Mouse (Mus musculus) kidney, adult 2 months (tissue): ENCODE data around the gene Ctrc.

Source experiments
- CTCF ChIP-seq: fragments of 200-500 bp; conservative IDR thresholded peaks from 2 replicates; pipeline ENCODE4 v1.5.1; 2011; ENCODE audit warnings: low read depth, mild to moderate bottlenecking, control low read depth, low read length, moderate library complexity, mixed read lengths; ENCODE audit not compliant: insufficient read depth, insufficient read length
- POLR2A ChIP-seq: fragments of 200-500 bp; IDR thresholded peaks from one replicate; pipeline ENCODE4 v1.6.1; 2011; ENCODE audit warnings: low read depth, low read length, control low read depth

GRCm38 (mm10) chr4:141859351-141859750 lies 13.2 kb upstream of the Ctrc start:
- TF ChIP-seq CTCF, result no peak
- TF ChIP-seq POLR2A, result no peak
